Mouse (Mus musculus) liver, adult 2 months (tissue): ENCODE measurements around the gene Muc3. TPM values are rescaled to one million over a fixed set of nuclear protein-coding genes. Genes with fewer than 3 reads are reported as not detected.

Experiments used
- DNase-seq: peaks from one replicate; pipeline ENCODE4 v3.0.0-alpha.2; 2011; ENCODE audit warnings: low read depth, low spot score; ENCODE audit errors: extremely low read depth
- H3K27ac ChIP-seq: fragments of 200-500 bp; replicated peaks from 2 replicates; pipeline ENCODE4 v1.5.1; 2012; ENCODE audit warnings: low read depth, mild to moderate bottlenecking, control low read depth, inconsistent platforms, low read length; ENCODE audit not compliant: insufficient read depth
- H3K27me3 ChIP-seq: fragments of 200-500 bp; 2 replicates; pipeline ENCODE4 v1.6.1; 2012; ENCODE audit warnings: mild to moderate bottlenecking, moderate library complexity, low read length, inconsistent platforms; ENCODE audit not compliant: control insufficient read depth, insufficient read depth
- H3K36me3 ChIP-seq: fragments of 200-500 bp; 2 replicates; pipeline ENCODE4 v1.6.1; 2012; ENCODE audit warnings: low read length, inconsistent platforms; ENCODE audit not compliant: control insufficient read depth, insufficient read depth
- H3K4me1 ChIP-seq: fragments of 200-500 bp; 2 replicates; pipeline ENCODE4 v1.6.1; 2011; ENCODE audit warnings: low read length; ENCODE audit not compliant: control insufficient read depth, insufficient read depth
- H3K4me3 ChIP-seq: fragments of 200-500 bp; 2 replicates; pipeline ENCODE4 v1.5.1; 2011; ENCODE audit warnings: low read depth, mild to moderate bottlenecking, control low read depth, low read length, moderate library complexity; ENCODE audit not compliant: insufficient read depth
- H3K79me2 ChIP-seq: fragments of 200-500 bp; 2 replicates; pipeline ENCODE4 v1.6.1; 2012; ENCODE audit warnings: inconsistent platforms, mild to moderate bottlenecking, low read length, moderate library complexity; ENCODE audit not compliant: control insufficient read depth, insufficient read depth
- H3K9ac ChIP-seq: fragments of 200-500 bp; 2 replicates; pipeline ENCODE4 v1.6.1; 2012; ENCODE audit warnings: low read depth, mild to moderate bottlenecking, control low read depth, inconsistent platforms, low read length
- CTCF ChIP-seq: fragments of 200-500 bp; IDR thresholded peaks from 2 replicates; pipeline ENCODE4 v1.5.1; 2011; ENCODE audit warnings: low read depth, low read length, control low read depth
- POLR2A ChIP-seq: fragments of 200-500 bp; IDR thresholded peaks from 2 replicates; pipeline ENCODE4 v1.6.1; 2011; ENCODE audit warnings: low read length, control low read depth; ENCODE audit not compliant: insufficient read depth; ENCODE audit errors: extremely low read depth
- WGBS: fragments of 180-500 bp; shearing (Covaris S2); methylation state at CpG from one replicate; pipeline ENCODE4 v1.1.7; 2018; 5-methylcytosine and 5-hydroxymethylcytosine counted together
- polyA plus RNA-seq: library from polyadenylated mRNA; depleted of rRNA; stranded (reverse); fragments of >200 nt; gene quantifications from 2 replicates; pipeline ENCODE4 v1.2.3, GENCODE M21; 2012
- total RNA-seq: library from RNA; depleted of rRNA; stranded (reverse); fragments of >200 nt; gene quantifications from 2 replicates; pipeline ENCODE4 v1.2.3, GENCODE M21; 2014

Muc3 gene
- total and polyA plus RNA-seq, 2 experiments = 0.28 to 0.37 TPM

GRCm38 (mm10) chr5:137179646-137180374, 30.7 kb upstream of the Muc3 start:
- DNase-seq = no peak
- Histone ChIP-seq H3K9ac (no peak overlapping the region), H3K79me2 (no peaks in the 10 kb centered on the region), H3K4me1 (no peaks in the 10 kb centered on the region), H3K36me3 (no peaks in the 10 kb centered on the region), H3K27ac (no peak overlapping the region), H3K4me3 (no peak overlapping the region), H3K27me3 (0 out of 2 replicates have a peak, but pooled peaks cover 2% of the 10 kb centered on the region)
- TF ChIP-seq CTCF = no peak
- TF ChIP-seq POLR2A = no peak
- WGBS = 67% methylated on average over 8 of the region's 8 CpGs

GRCm38 (mm10) chr5:137173967-137174366, 24.8 kb upstream of the Muc3 start:
- H3K27ac ChIP-seq = no peak overlapping the region
- WGBS = 62% methylated on average over 6 of the region's 6 CpGs
- no peaks in the 10 kb centered on the region for H3K36me3 ChIP-seq
- TF ChIP-seq CTCF (no peak), POLR2A (no peak)
- H3K4me3 ChIP-seq = no peak overlapping the region
- H3K9ac ChIP-seq = no peak overlapping the region
- H3K4me1 ChIP-seq = no peaks in the 10 kb centered on the region
- no peak for DNase-seq
- no peaks in the 10 kb centered on the region for H3K27me3 ChIP-seq
- no peaks in the 10 kb centered on the region for H3K79me2 ChIP-seq

GRCm38 (mm10) chr5:137172591-137172990, 23.5 kb upstream of the Muc3 start:
- Histone ChIP-seq H3K9ac (no peak overlapping the region), H3K79me2 (no peaks in the 10 kb centered on the region), H3K27me3 (no peaks in the 10 kb centered on the region), H3K36me3 (no peaks in the 10 kb centered on the region), H3K27ac (no peak overlapping the region), H3K4me1 (no peaks in the 10 kb centered on the region), H3K4me3 (no peak overlapping the region)
- 0% methylated on average over 1 of the region's 1 CpGs for WGBS
- TF ChIP-seq POLR2A = no peak
- TF ChIP-seq CTCF = no peak
- no peak for DNase-seq

- Histone ChIP-seq H3K36me3 (no peaks in the 10 kb centered on the region), H3K9ac (no peak overlapping the region), H3K27ac (no peak overlapping the region), H3K4me3 (no peak overlapping the region), H3K4me1 (no peaks in the 10 kb centered on the region), H3K27me3 (no peaks in the 10 kb centered on the region), H3K79me2 (no peaks in the 10 kb centered on the region)
- WGBS = 65% methylated on average over 7 of the region's 7 CpGs
- no peak for DNase-seq
- TF ChIP-seq POLR2A (no peak), CTCF (no peak)
Observed at GRCm38 (mm10) chr5:137171478-137171877, 22.4 kb upstream of the Muc3 start.

- H3K9ac ChIP-seq = no peak overlapping the region
- H3K4me3 ChIP-seq = no peak overlapping the region
- H3K36me3 ChIP-seq = no peaks in the 10 kb centered on the region
- no peaks in the 10 kb centered on the region for H3K27me3 ChIP-seq
- no peaks in the 10 kb centered on the region for H3K79me2 ChIP-seq
- no peak for TF ChIP-seq CTCF
- no peak for TF ChIP-seq POLR2A
- WGBS = 65% methylated on average over 9 of the region's 9 CpGs
- H3K27ac ChIP-seq = no peak overlapping the region
- no peak for DNase-seq
- no peaks in the 10 kb centered on the region for H3K4me1 ChIP-seq
Observed at GRCm38 (mm10) chr5:137170836-137171380, 21.8 kb upstream of the Muc3 start.

- no peaks in the 10 kb centered on the region for H3K36me3 ChIP-seq
Observed at GRCm38 (mm10) chr5:137167539-137167938, 18.4 kb upstream of the Muc3 start.

More at GRCm38 (mm10) chr5:137167539-137167938, 18.4 kb upstream of the Muc3 start:
- 18% methylated on average over 6 of the region's 6 CpGs for WGBS
- no peaks in the 10 kb centered on the region for H3K79me2 ChIP-seq
- no peak overlapping the region for H3K4me3 ChIP-seq
- no peaks in the 10 kb centered on the region for H3K4me1 ChIP-seq
- 0 out of 2 replicates have a peak, but pooled peaks cover 2% of the 10 kb centered on the region for H3K27me3 ChIP-seq
- no peak overlapping the region for H3K27ac ChIP-seq
- TF ChIP-seq CTCF (no peak), POLR2A (no peak)
- no peak for DNase-seq
- no peak overlapping the region for H3K9ac ChIP-seq
